Mouse (Mus musculus) midbrain, embryonic 16.5 days (tissue): Measurements from ENCODE around the gene Pcnx3. TPM values are rescaled to one million over a fixed set of nuclear protein-coding genes. Genes with fewer than 3 reads are reported as not detected.

Experiments used
- ATAC-seq: fragments of 200-750 bp; cut with Nextera tagmentation; 2 replicates; pipeline ENCODE4 v1.8.0; 2017; ENCODE audit warnings: moderate TSS enrichment
- H3K27ac ChIP-seq: fragments of 300-500 bp; sonication (generic); 2 replicates; pipeline ENCODE4 v1.5.1; 2014; ENCODE audit warnings: mild to moderate bottlenecking, low read length, mixed read lengths
- H3K27me3 ChIP-seq: fragments of 300-500 bp; sonication (generic); 2 replicates; pipeline ENCODE4 v1.6.1; 2014; ENCODE audit warnings: low read depth, low read length, mixed read lengths; ENCODE audit not compliant: control insufficient read depth, insufficient read depth
- H3K36me3 ChIP-seq: fragments of 300-500 bp; sonication (generic); 2 replicates; pipeline ENCODE4 v1.6.1; 2014; ENCODE audit warnings: mild to moderate bottlenecking, low read length, moderate library complexity, mixed read lengths; ENCODE audit not compliant: control insufficient read depth, insufficient read depth
- H3K4me1 ChIP-seq: fragments of 300-500 bp; sonication (generic); 2 replicates; pipeline ENCODE4 v1.6.1; 2014; ENCODE audit warnings: mild to moderate bottlenecking, low read length, mixed read lengths; ENCODE audit not compliant: control insufficient read depth, insufficient read depth
- H3K4me2 ChIP-seq: fragments of 300-500 bp; sonication (generic); 2 replicates; pipeline ENCODE4 v1.6.1; 2014; ENCODE audit warnings: mild to moderate bottlenecking, low read length, mixed read lengths
- H3K4me3 ChIP-seq: fragments of 300-500 bp; sonication (generic); 2 replicates; pipeline ENCODE4 v1.5.1; 2014; ENCODE audit warnings: low read depth, mild to moderate bottlenecking, low read length, moderate library complexity, mixed read lengths
- H3K9ac ChIP-seq: fragments of 300-500 bp; sonication (generic); 2 replicates; pipeline ENCODE4 v1.6.1; 2014; ENCODE audit warnings: low read depth, low read length, mixed read lengths
- H3K9me3 ChIP-seq: fragments of 300-500 bp; sonication (generic); replicated peaks from 2 replicates; pipeline ENCODE4 v1.6.1; 2014; ENCODE audit warnings: mild to moderate bottlenecking, low read length, mixed read lengths; ENCODE audit not compliant: control insufficient read depth, poor library complexity, severe bottlenecking
- WGBS: fragments of 180-500 bp; shearing (Covaris S2); extraction: QIAGEN DNeasy Blood & Tissue Kit; methylation state at CpG from one replicate; pipeline ENCODE4 v1.1.7; 2014; 5-methylcytosine and 5-hydroxymethylcytosine counted together
- polyA plus RNA-seq: library from polyadenylated mRNA; unstranded; fragments of >200 nt; fragmentation: Nextera tagmentation; extraction: Ambion mirVana; gene quantifications from 2 replicates; pipeline ENCODE4 v1.2.1, GENCODE M21; 2015

Pcnx3 gene
- polyA plus RNA-seq, 1 experiment from 2014 or later = 23.9 TPM

- H3K4me1 ChIP-seq = peaks cover 55% of the 10 kb centered on the region
- H3K4me3 ChIP-seq = peak overlapping the region; percentile 92
- H3K27ac ChIP-seq = peak overlapping the region; percentile 53; the same call in 1 of the 2 replicates
- H3K4me2 ChIP-seq = peak overlapping the region; percentile 100
- ATAC-seq = no peak
- no peaks in the 10 kb centered on the region for H3K27me3 ChIP-seq
- no peaks in the 10 kb centered on the region; the same call in 1 of the 2 replicates for H3K36me3 ChIP-seq
- 78% methylated on average over 15 of the region's 15 CpGs for WGBS
- no peaks in the 10 kb centered on the region for H3K9me3 ChIP-seq
- H3K9ac ChIP-seq = peak overlapping the region; percentile 98
These were observed 38.4 kb upstream of the Pcnx3 start for GRCm38 (mm10) chr19:5726961-5727578.

- ATAC-seq = no peak
- Histone ChIP-seq H3K9ac (peak within 1 kb of the TSS; percentile 98), H3K36me3 (peaks cover 6% of the 10 kb centered on the region), H3K4me2 (peak within 1 kb of the TSS; percentile 100), H3K9me3 (no peaks in the 10 kb centered on the region), H3K27me3 (no peaks in the 10 kb centered on the region), H3K4me3 (peak within 1 kb of the TSS; percentile 34), H3K27ac (no peak within 1 kb of the TSS; the same call in 1 of the 2 replicates), H3K4me1 (peaks cover 51% of the 10 kb centered on the region)
- WGBS = 15% methylated on average over 41 of the region's 49 CpGs
These were observed 37.2 kb upstream of the Pcnx3 start, which contains the start of gene Ehbp1l1 for GRCm38 (mm10) chr19:5725767-5726515. Gene Ehbp1l1, minus strand, starts transcription at chr19:5726317.

GRCm38 (mm10) chr19:5725029-5725707 is 36.5 kb upstream of the Pcnx3 start:
- H3K36me3 ChIP-seq = peaks cover 9% of the 10 kb centered on the region
- H3K27ac ChIP-seq = no peak overlapping the region
- H3K9ac ChIP-seq = no peak overlapping the region

GRCm38 (mm10) chr19:5724549-5724941 is 35.8 kb upstream of the Pcnx3 start:
- ATAC-seq = no peak
- Histone ChIP-seq H3K36me3 (peaks cover 12% of the 10 kb centered on the region), H3K9ac (no peak overlapping the region)

More at GRCm38 (mm10) chr19:5725029-5725707, 36.5 kb upstream of the Pcnx3 start:
- Histone ChIP-seq H3K4me1 (peaks cover 44% of the 10 kb centered on the region), H3K27me3 (no peaks in the 10 kb centered on the region), H3K4me2 (peak overlapping the region; percentile 67), H3K9me3 (no peaks in the 10 kb centered on the region), H3K4me3 (no peak overlapping the region; the same call in 1 of the 2 replicates)
- 80% methylated on average over 12 of the region's 12 CpGs for WGBS
- ATAC-seq = no peak

GRCm38 (mm10) chr19:5723934-5724548 is 35.3 kb upstream of the Pcnx3 start:
- H3K27me3 ChIP-seq = no peaks in the 10 kb centered on the region
- H3K4me3 ChIP-seq = no peak overlapping the region
- H3K4me2 ChIP-seq = no peak overlapping the region
- ATAC-seq = no peak
- 70% methylated on average over 4 of the region's 4 CpGs for WGBS
- H3K4me1 ChIP-seq = peaks cover 38% of the 10 kb centered on the region
- peaks cover 14% of the 10 kb centered on the region for H3K36me3 ChIP-seq
- no peaks in the 10 kb centered on the region for H3K9me3 ChIP-seq
- H3K27ac ChIP-seq = no peak overlapping the region
- no peak overlapping the region for H3K9ac ChIP-seq

More at GRCm38 (mm10) chr19:5724549-5724941, 35.8 kb upstream of the Pcnx3 start:
- Histone ChIP-seq H3K27ac (no peak overlapping the region), H3K4me1 (peaks cover 38% of the 10 kb centered on the region), H3K4me2 (no peak overlapping the region), H3K27me3 (no peaks in the 10 kb centered on the region), H3K4me3 (no peak overlapping the region), H3K9me3 (no peaks in the 10 kb centered on the region)
- WGBS = 75% methylated on average over 7 of the region's 7 CpGs

GRCm38 (mm10) chr19:5722848-5723425 is 34.2 kb upstream of the Pcnx3 start:
- 92% methylated on average over 7 of the region's 7 CpGs for WGBS
- Histone ChIP-seq H3K4me2 (no peak overlapping the region), H3K27me3 (no peaks in the 10 kb centered on the region), H3K4me3 (no peak overlapping the region), H3K4me1 (peaks cover 30% of the 10 kb centered on the region), H3K36me3 (peaks cover 14% of the 10 kb centered on the region), H3K9ac (no peak overlapping the region), H3K27ac (no peak overlapping the region), H3K9me3 (no peaks in the 10 kb centered on the region)
- no peak for ATAC-seq

- H3K9me3 ChIP-seq = no peaks in the 10 kb centered on the region
- WGBS = 92% methylated on average over 6 of the region's 6 CpGs
- no peak overlapping the region for H3K4me2 ChIP-seq
- peaks cover 14% of the 10 kb centered on the region for H3K36me3 ChIP-seq
- no peak overlapping the region for H3K4me3 ChIP-seq
- no peak overlapping the region for H3K9ac ChIP-seq
- ATAC-seq = no peak
- H3K4me1 ChIP-seq = peaks cover 25% of the 10 kb centered on the region
- H3K27ac ChIP-seq = no peak overlapping the region
- H3K27me3 ChIP-seq = no peaks in the 10 kb centered on the region
These were observed 32.5 kb upstream of the Pcnx3 start for GRCm38 (mm10) chr19:5721233-5721632.

GRCm38 (mm10) chr19:5716955-5717354 is 28.2 kb upstream of the Pcnx3 start:
- H3K4me2 ChIP-seq = peak overlapping the region; percentile 52
- ATAC-seq = no peak
- WGBS = 49% methylated on average over 10 of the region's 10 CpGs

More at GRCm38 (mm10) chr19:5716955-5717354, 28.2 kb upstream of the Pcnx3 start:
- peak overlapping the region; percentile 48 for H3K27ac ChIP-seq
- no peaks in the 10 kb centered on the region for H3K27me3 ChIP-seq
- H3K9me3 ChIP-seq = no peaks in the 10 kb centered on the region
- H3K4me1 ChIP-seq = peaks cover 23% of the 10 kb centered on the region
- H3K4me3 ChIP-seq = no peak overlapping the region
- H3K36me3 ChIP-seq = peaks cover 14% of the 10 kb centered on the region
- H3K9ac ChIP-seq = peak overlapping the region; percentile 60; the same call in 1 of the 2 replicates
